Mouse (Mus musculus) adrenal gland, postnatal 25 days (tissue): ENCODE measurements around the gene Kbtbd2. TPM values are rescaled to one million over a fixed set of nuclear protein-coding genes. Genes with fewer than 3 reads are reported as not detected.

Experiments
- DNase-seq: peaks from one replicate; pipeline ENCODE4 v3.0.0; 2021; ENCODE audit warnings: mixed read lengths
- long read RNA-seq: library from polyadenylated mRNA; stranded (forward); transcript quantifications from one replicate; pipeline ENCODE4 v2.0.0, GENCODE M21; 2021
- total RNA-seq: library from RNA; stranded (reverse); gene quantifications from 2 replicates; pipeline ENCODE4 v1.2.3, GENCODE M21; 2021

Gene Kbtbd2
- total RNA-seq = 36.3 and 36.9 TPM in 2 replicates
- long read RNA-seq, transcript Kbtbd2-202 (4 exons, 3,816 nt) = major isoform, 16 of 23 reads
- long read RNA-seq, partial matches to known transcripts = 4 of 23 reads
- long read RNA-seq, other reads (novel, unspliced or antisense) = 1 of 23 reads

DNA sequence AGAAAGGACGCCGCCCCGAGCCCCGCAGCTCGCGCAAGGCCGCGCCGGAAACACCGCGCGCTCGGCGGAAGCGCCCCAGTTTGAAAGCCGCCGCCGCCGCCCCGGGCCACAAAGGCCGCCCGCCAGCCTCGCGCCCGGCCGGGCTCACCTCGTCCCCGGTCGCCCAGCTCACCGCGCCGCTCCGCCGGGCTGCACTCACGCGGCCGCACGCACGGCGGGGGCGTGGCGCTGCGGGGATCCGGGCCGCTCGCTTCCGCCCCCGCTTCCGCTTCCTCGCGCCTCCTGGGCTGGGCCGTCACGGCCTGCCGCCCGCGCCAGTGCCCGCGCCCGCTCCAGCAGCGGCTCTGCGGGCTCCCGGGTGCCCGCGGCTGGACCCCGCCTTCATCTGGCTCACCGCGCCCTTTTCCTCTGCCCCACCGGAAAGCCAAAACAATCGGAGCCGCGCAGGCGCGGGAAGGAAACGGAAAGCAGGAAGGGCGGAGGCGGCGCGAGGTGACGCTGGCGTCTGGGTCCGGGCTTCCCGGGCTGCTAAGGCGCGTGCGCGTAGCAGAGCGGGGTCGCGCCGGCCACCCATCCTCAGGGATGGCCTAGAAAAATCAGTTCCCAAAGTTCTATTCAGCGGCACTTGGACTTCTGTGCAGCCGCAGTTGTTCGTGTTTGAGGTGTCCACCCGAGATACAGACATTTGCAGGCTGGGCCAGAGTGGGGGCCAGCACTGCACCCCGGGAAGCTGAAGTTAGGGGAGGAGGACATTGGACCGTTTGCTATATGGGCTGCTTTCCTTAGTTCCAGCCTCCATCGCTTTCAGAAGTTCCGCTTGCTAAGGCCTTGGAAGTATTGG is at the start of gene Kbtbd2:
Kbtbd2 (minus strand) TSS at position 503 of the 841 bp plus-strand sequence.
- DNase-seq = peak; percentile 94

GRCm38 (mm10) chr6:56844365-56844764 is 46.8 kb upstream of the Kbtbd2 start:
- DNase-seq = no peak

DNA sequence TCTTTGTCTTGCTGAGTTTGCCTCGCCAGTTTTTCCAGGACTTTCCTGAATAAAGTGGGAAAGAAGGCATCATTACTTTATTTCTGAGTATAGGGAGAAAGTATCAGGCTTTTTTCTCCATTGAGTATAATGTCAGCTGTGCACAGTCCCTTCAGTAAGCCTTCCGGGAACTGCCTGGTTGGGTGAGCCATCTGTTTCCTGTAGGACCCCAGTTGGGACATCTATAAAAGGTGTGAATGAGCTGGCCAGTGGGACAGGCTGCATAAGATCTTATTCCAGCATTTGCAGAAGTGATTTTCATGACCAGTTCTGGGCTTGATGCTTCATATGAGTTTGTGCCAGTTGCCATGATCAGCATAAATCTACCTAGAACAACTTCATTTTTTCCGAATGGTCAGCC is 45.6 kb upstream of the Kbtbd2 start:
- DNase-seq = no peak

DNA sequence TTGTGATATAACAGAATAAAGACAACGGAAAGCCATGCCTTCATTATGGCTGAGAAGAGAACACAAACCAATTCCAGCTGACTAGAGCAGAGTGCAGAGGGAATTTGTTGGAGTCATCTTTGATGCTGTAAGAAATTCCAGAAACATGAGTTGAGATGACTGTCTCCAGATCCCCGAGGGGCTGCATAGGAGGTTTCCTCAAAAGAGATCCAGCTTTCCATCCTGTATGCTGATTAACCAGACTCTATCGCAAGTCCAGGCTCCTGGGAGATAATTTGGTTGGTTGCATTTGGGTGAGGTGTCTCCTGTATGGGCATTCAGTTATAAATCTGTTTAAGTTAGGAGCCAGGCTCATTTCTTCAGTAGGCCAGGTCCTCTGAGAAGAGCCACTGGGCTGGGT is 40.0 kb upstream of the Kbtbd2 start:
- DNase-seq = no peak

DNA sequence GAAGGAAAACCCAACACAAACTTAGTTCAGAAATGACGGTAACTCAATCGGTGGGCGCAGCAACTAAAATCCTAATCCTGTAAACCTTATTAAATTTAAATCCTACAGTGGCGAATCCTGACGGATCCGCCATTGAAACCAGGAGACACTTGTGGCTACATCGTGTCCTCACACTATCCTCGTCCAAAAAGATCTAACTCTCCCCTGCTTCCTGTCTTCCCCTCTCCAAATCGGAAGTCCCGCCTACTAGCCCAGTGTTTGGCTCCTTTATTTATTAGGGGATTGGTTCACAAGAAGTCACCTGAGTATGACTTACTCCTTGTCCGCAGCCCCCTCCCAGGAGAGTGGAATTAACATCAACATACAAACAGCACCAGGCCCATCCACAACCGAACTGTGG is 39.6 kb upstream of the Kbtbd2 start:
- DNase-seq = no peak

DNA sequence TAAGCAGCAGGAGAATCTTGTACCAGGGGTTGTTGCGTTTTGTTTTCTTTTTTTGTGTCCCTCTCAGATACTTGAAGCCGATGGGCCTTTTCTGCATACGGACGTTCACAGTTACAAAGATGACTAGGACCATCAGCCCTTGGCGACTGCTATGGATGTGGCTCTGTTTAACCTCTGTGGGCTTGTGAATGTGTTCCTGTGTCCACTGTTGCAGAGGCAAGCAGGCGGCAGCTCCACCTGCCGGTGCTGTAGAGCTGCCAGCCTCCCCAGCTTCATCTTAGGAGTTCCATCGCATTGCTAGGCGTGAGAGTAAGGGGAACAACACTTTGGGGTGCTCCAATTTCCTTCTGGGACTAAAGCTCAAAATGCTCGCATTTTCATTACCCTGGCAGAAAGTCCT is 37.9 kb upstream of the Kbtbd2 start:
- DNase-seq = no peak

- no peak for DNase-seq
These were observed 37.2 kb upstream of the Kbtbd2 start for GRCm38 (mm10) chr6:56834769-56835168.

DNA sequence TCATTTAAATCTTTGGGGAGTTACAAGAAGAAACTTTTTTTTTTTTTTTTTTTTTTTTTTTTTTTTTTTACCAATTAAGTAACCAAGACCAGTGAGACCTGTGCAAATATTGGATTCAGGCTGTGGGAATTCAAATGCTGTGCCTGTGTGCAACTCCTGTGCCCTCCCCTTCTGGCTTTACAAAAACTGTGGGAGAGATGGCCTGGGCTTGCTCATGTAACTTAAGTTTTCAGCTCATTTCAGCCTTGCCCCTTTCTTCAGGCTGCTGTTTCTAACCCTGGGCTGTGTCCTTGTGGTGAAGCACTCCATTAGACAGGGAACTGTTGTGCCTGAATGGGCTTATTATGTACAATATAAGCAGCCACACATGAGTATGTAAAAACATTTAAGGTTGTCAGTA is 35.2 kb upstream of the Kbtbd2 start:
- DNase-seq = no peak

GRCm38 (mm10) chr6:56832407-56832796 is 34.8 kb upstream of the Kbtbd2 start:
- DNase-seq = no peak

GRCm38 (mm10) chr6:56831697-56832406 is 34.2 kb upstream of the Kbtbd2 start, which contains the start of gene Fkbp9:
Gene Fkbp9, plus strand, starts transcription at chr6:56832059.
- DNase-seq = peak; percentile 88

DNA sequence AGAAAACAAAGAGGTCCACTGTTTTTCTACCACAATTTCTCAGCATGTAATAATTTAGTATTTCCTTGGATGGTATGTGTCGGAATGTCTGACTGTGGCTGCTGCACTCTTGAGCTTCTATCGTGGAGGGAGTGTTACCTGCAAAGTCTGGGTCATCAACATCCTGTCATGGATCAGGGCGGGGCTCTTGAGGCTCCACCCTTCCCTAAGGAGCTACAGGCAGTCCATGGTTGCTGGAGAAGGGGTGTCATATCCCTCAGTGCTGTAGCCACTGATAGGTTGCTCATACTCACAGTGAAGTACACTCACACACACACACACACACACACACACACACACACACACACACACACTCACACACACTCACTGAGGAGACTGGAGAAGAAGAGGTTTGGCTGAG is 28.0 kb upstream of the Kbtbd2 start:
- no peak for DNase-seq

- no peak for DNase-seq
These were observed 21.5 kb upstream of the Kbtbd2 start for GRCm38 (mm10) chr6:56819124-56819487.

DNA sequence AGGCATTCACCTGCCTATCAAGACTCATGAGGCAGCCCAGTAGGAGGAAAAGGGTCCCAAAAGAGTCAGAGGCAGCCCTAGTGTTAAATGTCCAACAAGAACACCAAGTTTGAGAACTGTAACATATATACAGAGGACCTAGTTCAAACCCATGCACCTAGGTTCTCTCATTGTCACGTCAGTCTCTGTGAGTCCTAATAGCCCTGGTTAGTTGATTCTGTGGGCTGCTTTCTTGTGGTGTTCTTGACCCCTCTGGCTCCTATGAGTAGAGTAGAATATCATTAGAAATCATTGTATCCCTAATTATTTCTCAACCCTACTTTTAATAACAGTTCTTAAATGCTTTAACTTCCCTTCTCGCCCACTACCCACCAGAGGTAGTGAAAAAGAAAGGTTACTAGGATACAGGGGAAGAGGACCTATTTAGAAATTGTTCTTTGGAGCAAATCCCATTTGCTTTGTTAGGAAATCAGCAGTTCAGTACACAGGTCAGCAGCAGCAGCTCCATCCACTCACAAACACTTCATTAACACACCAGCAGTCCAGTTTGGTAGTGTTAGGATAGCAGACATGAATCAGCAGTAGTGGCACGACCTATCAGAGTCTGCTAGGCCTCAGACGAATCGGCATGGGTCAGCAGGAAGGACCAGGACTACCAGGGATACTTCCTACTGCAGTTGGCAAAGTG is 21.0 kb upstream of the Kbtbd2 start:
- DNase-seq = no peak

DNA sequence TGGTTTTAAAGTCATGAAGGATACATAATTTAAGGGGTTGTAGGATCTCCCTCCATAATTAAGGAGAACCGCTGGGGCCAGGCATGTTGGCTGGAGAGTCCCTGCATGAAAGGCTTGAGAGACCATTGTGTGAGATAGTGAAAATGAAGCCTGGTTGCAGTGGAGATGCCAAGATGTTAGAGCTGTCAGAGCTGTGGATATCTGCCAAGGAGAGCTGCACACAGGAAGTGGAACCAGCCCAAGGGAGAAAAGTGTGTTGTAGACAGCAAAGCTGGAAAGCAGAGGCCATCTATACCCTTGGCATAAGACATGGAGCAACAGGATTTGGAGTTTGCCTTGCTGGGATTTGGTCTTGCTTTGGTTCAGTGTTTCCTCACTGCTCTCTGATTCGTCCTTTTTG is 15.7 kb upstream of the Kbtbd2 start:
- DNase-seq = no peak

DNA sequence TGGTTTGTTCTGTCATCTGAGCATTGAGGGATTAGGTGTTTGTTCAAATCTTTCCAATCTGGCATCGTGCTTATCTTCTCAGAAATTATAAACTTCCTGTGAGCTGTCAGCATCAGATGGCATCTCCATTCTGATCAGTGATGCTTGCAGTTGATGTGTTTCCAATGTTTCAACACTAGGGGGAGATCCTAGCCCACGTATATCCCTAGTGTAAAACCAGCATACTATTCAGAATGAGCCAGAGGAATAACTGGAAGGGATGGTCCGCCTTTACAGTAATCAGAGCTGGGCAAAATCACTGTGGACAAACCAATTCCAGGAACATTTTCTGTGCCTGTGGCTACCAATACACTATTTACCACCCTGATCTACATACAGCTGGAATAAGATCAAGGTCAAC is 11.0 kb upstream of the Kbtbd2 start:
- no peak for DNase-seq

DNA sequence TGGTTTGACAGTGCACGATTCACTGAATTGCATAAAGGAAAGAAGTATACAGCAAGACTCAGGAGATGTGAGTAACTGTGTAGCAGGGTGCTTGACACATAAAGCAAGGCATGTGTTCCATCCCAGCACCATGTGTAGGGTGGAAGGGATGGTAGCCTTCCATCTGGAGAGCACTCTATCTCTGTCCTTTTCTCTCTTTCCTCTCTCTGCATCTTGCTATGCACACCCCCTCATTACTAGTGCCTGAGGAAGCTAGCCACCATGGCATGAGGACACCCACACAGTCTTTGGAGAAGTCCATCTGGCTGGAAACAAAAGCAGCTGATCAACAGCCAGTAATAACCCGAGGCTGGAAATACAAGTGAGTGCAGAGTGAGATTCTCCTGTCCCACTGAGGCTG is 8.6 kb upstream of the Kbtbd2 start:
- no peak for DNase-seq

DNA sequence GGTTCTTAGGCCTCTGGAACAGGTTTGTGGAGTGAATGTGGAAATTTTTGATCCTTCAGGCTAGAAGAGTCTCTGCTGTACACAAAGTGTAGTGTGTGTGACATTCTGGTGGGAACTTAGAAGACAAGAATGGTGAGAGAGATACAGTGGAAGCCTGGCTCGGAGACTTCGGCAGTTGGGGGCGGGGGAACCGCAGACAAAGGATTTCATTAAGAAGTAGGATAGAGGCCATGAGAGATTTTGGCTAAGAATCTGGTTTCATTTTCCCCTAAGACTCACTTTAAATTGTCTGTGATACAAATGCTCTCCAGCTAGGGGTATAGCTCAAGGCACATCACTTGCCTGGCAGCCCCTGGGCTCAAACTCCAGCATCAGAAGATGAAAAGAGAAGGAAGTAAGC is 7.4 kb upstream of the Kbtbd2 start:
- no peak for DNase-seq

DNA sequence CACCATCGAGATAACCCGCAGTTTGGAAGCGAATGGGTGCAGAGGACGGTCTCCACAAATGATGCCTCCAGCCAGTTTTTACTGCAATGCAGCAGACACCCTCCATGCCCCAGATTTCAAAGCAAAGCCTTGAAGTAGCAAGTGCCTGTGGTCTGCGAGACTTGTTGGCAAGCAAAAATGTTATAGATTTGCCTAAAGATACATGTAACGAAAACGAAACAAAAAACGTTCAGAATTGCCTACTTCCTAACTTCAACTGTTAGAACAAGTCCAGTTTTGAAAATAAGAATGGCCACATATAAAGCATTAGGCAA is 496 bp upstream of the Kbtbd2 start:
- DNase-seq = no peak

DNA sequence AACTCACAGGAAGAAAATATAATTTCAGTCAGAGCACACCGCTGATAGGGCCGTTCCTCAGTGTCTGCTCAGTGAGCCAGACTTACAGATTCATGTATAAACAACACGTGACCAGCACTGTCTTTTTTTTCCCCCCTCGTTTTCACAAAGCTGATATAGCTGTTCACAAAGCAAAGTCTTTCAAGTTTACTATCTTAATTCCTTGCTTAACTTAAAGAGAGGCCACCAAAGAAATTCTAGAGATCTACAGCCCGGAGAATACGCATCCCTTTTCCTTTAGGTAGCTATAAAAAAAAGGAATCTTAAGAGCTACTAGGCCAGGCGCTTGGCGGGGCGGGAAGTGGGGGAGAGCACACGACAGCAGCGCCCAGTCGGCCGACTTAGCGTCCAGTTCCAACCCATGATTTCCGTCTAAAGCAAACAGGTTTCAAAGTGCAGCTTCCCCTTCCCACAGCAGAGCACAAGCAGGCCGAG is 908 bp downstream of the Kbtbd2 start:
- DNase-seq = peak; percentile 19

DNA sequence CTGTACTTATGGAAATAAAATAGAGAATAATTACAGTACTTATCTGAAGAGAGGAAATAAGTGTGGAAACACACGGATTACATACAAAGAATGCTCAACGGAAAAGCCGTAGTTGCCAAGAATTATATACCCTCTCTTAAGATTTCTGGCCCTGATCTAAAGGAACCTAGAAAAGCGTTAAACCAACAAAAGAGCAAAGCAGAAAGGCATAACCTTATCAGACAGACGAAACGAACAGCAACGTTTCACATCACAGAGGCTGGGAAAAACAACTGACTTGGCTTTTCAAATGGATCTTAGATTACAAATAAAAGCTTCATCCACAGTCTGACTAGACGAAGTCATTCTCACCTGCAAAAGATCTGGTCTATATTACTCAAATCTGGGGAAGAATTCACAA is 1.4 kb downstream of the Kbtbd2 start:
- no peak for DNase-seq

DNA sequence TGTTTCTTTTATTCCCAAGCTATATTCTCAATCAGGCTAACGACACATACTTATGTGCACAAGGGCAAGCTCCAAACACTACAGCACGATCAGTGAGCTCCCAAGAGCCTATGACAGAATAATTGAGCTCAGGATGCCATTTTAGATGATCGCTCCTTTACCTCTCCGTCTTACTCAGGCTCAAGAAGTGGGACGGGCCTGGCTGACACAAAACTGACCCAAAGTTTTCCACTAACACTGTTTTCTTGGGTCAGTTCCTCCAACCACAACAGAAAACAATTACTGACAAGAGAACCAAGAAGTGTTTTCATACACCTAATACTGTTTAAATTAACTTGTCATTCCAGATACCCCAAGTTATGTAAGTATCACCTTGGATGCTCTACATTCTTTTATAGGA is 2.8 kb downstream of the Kbtbd2 start:
- DNase-seq = no peak

DNA sequence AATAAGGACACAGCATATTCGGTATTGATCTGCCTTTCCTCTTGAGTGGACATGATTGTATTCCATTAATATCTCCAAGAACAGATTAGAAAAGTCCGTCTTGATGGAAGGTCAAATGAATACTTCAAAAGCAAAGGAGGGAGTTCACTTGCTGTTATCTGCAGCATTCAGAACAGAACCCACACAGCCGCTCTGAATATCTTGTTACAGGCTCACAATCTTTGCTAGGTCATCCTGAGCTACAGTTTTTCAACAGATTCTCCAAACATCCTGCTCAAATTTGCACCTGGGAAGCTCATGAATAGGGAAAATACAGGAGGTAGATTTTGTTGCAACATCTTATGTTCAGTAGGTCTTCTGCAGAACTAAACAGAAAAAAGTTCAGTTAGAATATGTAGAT is 8.3 kb downstream of the Kbtbd2 start:
- no peak for DNase-seq

DNA sequence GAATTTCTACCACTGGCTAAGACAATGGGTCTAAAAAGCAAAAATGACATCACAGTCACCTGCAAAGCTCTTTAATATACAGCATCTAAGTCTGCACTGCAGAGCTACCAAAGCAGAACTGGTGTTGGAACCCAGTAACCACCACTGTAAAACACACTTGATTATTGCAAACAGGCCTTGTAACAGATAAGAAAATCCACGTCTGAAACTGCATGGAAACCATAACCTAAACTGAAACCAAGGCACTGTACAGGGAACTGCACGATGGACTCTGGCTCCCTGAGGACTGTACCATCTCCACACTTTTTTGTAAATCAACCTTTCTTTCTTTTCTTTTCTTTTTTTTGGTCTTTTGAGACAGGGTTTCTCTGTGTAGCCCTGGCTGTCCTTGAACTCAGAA is 9.9 kb downstream of the Kbtbd2 start:
- no peak for DNase-seq
